Mouse (Mus musculus) lung, adult 2 months (tissue): ENCODE results near the gene Rps6kc1.

ENCODE experiments used
- CTCF ChIP-seq: fragments of 200-500 bp; IDR thresholded peaks from 2 replicates; pipeline ENCODE4 v1.5.1; 2011; ENCODE audit warnings: mild to moderate bottlenecking, low read length, control low read depth; ENCODE audit not compliant: insufficient read depth
- POLR2A ChIP-seq: fragments of 200-500 bp; IDR thresholded peaks from 2 replicates; pipeline ENCODE4 v1.6.1; 2011; ENCODE audit warnings: low read depth, mild to moderate bottlenecking, control low read depth, low read length, borderline replicate concordance; ENCODE audit errors: extremely low read depth

GRCm38 (mm10) chr1:190790720-190791119 is 120.8 kb downstream of the Rps6kc1 start:
- TF ChIP-seq CTCF: no peak
- no peak for TF ChIP-seq POLR2A
